Mouse (Mus musculus) kidney, adult 2 months (tissue): ENCODE data around the gene Tex48. TPM values are rescaled to one million over a fixed set of nuclear protein-coding genes. Genes with fewer than 3 reads are reported as not detected.

Source experiments
- DNase-seq: peaks from one replicate; pipeline ENCODE4 v3.0.0; 2021
- H3K27ac ChIP-seq: fragments of 200-500 bp; 2 replicates; pipeline ENCODE4 v1.5.1; 2012; ENCODE audit warnings: low read depth, low read length, control low read depth, inconsistent platforms; ENCODE audit not compliant: insufficient read depth
- H3K27me3 ChIP-seq: fragments of 200-500 bp; replicated peaks from 2 replicates; pipeline ENCODE4 v1.6.1; 2012; ENCODE audit warnings: mild to moderate bottlenecking, moderate library complexity, low read length, inconsistent platforms; ENCODE audit not compliant: control insufficient read depth, insufficient read depth
- H3K36me3 ChIP-seq: fragments of 200-500 bp; 2 replicates; pipeline ENCODE4 v1.6.1; 2012; ENCODE audit warnings: mild to moderate bottlenecking, moderate library complexity, low read length, inconsistent platforms; ENCODE audit not compliant: control insufficient read depth, insufficient read depth
- H3K4me1 ChIP-seq: fragments of 200-500 bp; 2 replicates; pipeline ENCODE4 v1.6.1; 2011; ENCODE audit warnings: low read length; ENCODE audit not compliant: control insufficient read depth, insufficient read depth
- H3K4me3 ChIP-seq: fragments of 200-500 bp; 2 replicates; pipeline ENCODE4 v1.5.1; 2011; ENCODE audit warnings: mild to moderate bottlenecking, low read depth, low read length, control low read depth; ENCODE audit not compliant: insufficient read depth
- CTCF ChIP-seq: fragments of 200-500 bp; conservative IDR thresholded peaks from 2 replicates; pipeline ENCODE4 v1.5.1; 2011; ENCODE audit warnings: low read depth, mild to moderate bottlenecking, control low read depth, low read length, moderate library complexity, mixed read lengths; ENCODE audit not compliant: insufficient read depth, insufficient read length
- POLR2A ChIP-seq: fragments of 200-500 bp; IDR thresholded peaks from one replicate; pipeline ENCODE4 v1.6.1; 2011; ENCODE audit warnings: low read depth, low read length, control low read depth
- WGBS: fragments of 180-500 bp; shearing (Covaris S2); methylation state at CpG from one replicate; pipeline ENCODE4 v1.1.7; 2018; 5-methylcytosine and 5-hydroxymethylcytosine counted together
- polyA plus RNA-seq: library from polyadenylated mRNA; depleted of rRNA; stranded (reverse); fragments of >200 nt; gene quantifications from 2 replicates; pipeline ENCODE4 v1.2.3, GENCODE M21; 2012

Gene Tex48
- polyA plus RNA-seq, 1 experiment, result not detected

DNA sequence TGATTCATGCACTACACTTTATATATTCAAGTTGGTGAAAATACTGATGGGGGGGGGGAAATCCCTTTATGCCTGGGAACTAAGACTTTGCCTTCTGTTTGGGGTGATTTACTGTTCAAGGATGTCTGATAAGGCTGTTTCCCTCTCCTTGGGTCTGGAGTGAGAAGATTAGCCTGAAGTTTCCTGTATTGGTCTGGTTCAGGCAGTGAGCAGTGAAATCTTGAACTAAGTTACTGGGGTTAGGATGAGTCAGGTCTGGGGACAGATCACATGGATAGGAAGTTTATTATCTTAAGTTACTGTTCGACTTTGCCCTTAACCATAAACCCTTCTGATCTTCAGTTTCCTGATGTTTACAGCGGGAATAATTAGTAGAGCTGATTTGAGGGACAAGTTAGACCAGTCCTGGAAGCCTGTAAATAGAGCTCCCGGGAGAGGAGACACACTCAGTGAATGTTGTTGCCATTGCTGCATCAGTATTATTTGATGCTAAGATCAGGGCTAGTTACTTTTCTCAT lies 3.4 kb upstream of the Tex48 start:
- Histone ChIP-seq H3K36me3 (no peaks in the 10 kb centered on the region), H3K27me3 (no peaks in the 10 kb centered on the region), H3K27ac (no peak overlapping the region), H3K4me1 (no peaks in the 10 kb centered on the region), H3K4me3 (no peak overlapping the region)
- 37% methylated on average over 3 of the region's 3 CpGs for WGBS
- TF ChIP-seq CTCF (no peak), POLR2A (no peak)
- DNase-seq, result no peak

DNA sequence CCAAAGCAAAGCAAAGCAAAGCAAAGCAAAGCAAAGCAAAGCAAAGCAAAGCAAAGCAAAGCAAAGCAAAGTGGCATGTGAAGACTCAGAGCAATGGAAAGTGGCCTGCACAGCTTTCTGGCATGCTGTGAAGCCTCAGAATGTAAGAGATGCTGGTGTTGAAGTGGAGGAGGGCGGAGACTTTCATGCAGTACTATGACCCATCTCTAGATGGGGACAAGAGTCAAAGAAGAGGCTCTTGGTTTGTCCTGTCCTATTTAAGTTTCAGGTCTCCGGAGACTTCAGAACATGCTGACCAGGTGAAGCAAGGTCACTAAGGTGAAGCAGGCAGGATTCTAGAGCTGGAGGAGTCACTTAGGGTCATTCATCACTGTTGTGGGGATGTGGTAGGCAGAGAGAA lies 367 bp downstream of the Tex48 start:
- no peaks in the 10 kb centered on the region for H3K36me3 ChIP-seq
- no peak for DNase-seq
- WGBS, result 70% methylated on average over 2 of the region's 2 CpGs
- no peak overlapping the region for H3K27ac ChIP-seq
- no peaks in the 10 kb centered on the region for H3K27me3 ChIP-seq
- TF ChIP-seq POLR2A (no peak), CTCF (no peak)
- H3K4me3 ChIP-seq, result no peak overlapping the region
- no peaks in the 10 kb centered on the region for H3K4me1 ChIP-seq

DNA sequence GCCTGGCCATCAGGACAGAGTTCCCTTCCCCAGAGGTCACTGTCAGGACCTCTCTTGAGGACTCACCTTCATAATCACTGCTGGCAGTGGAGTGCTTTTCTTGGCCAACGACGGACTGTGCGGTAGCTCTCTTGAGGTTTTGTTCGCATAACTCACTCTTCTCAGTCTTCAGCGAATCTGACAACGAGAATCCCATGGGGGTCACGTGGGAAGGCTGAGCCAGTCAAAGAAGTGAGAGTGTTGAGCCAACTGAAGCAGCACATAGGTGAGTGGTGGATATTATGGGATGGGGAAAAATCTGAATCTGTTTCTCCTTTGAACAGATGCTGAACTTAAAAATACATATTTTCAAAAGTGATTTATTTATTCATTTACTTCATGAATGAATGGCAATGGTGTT lies 13.8 kb downstream of the Tex48 start:
- no peak for TF ChIP-seq CTCF
- no peak for TF ChIP-seq POLR2A
- DNase-seq, result no peak
- 72% methylated on average over 7 of the region's 7 CpGs for WGBS
- Histone ChIP-seq H3K4me3 (no peak overlapping the region), H3K27ac (no peak overlapping the region), H3K4me1 (no peaks in the 10 kb centered on the region), H3K27me3 (no peaks in the 10 kb centered on the region), H3K36me3 (no peaks in the 10 kb centered on the region)

DNA sequence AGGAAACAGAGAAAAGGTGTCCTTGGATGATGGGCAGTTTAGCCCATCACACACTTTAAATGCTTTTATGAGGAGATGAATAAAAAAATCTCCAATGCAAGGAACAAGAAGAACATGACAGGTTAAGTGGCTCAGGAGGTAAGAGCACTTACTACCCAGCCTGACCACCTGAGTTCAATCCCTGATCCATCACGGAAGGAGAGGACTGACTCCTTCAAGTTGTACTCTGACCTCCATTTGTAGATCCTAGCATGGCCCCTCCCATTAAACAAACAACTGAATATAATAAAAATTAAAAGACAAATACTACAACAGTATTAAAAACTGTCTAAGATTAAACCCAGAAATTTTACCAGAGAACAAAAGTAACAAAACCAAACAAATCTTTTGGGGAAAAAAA lies 16.3 kb downstream of the Tex48 start:
- Histone ChIP-seq H3K4me3 (no peak overlapping the region), H3K27ac (no peak overlapping the region), H3K4me1 (no peaks in the 10 kb centered on the region), H3K27me3 (no peaks in the 10 kb centered on the region), H3K36me3 (no peaks in the 10 kb centered on the region)
- 41% methylated on average over 1 of the region's 1 CpGs for WGBS
- no peak for TF ChIP-seq POLR2A
- TF ChIP-seq CTCF, result no peak
- no peak for DNase-seq

DNA sequence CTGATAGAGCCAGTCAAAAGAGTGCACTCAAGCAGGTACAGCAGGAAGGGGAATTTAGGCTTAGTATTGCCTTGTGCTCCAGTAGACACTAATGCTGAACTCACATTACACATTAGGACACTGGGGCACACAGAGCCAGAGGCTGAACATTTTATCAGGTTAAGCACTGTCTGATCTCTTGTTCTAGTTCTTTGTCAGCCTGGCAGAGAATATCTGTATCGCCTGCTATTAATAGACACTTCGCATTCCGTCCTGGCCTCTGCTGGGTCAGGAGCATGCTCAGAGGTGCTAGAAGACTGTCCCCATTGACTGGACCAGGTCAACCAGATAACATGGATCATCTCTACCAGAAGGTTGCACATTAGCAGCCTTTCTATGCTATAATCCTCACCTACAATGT lies 16.7 kb downstream of the Tex48 start:
- no peak overlapping the region for H3K27ac ChIP-seq
- H3K4me1 ChIP-seq, result no peaks in the 10 kb centered on the region
- no peak for TF ChIP-seq CTCF
- TF ChIP-seq POLR2A, result no peak
- no peaks in the 10 kb centered on the region for H3K36me3 ChIP-seq
- 90% methylated on average over 3 of the region's 3 CpGs for WGBS
- DNase-seq, result no peak
- H3K4me3 ChIP-seq, result no peak overlapping the region
- H3K27me3 ChIP-seq, result no peaks in the 10 kb centered on the region

DNA sequence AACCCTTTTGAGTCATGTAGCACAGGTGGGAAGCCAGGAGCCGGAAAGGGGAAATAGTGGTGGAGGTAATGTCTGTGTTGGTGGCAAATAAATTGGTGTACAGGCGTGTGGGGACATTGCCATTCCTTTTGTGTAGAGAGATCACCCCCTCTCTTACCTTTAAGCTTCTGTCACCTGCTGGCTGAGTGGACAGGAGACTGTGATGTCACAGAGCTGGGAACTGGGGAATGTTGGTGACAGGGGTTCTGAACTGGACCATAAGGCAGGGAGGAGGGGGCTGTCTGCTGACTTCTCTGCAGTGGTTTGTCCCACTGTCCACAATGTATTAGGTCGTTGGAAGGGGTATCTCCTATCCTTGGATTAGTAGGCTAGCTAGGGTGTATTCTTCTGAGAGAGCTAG lies 17.3 kb downstream of the Tex48 start, which contains the start of gene Gm11213:
Gene Gm11213, minus strand, starts transcription at position 317 of the 400 bp plus-strand sequence.
- Histone ChIP-seq H3K27ac (no peak within 1 kb of the TSS), H3K4me1 (no peaks in the 10 kb centered on the region), H3K36me3 (no peaks in the 10 kb centered on the region), H3K27me3 (no peaks in the 10 kb centered on the region), H3K4me3 (no peak within 1 kb of the TSS)
- no peak for DNase-seq
- TF ChIP-seq POLR2A, result no peak
- no peak for TF ChIP-seq CTCF
- 77% methylated on average over 3 of the region's 3 CpGs for WGBS

DNA sequence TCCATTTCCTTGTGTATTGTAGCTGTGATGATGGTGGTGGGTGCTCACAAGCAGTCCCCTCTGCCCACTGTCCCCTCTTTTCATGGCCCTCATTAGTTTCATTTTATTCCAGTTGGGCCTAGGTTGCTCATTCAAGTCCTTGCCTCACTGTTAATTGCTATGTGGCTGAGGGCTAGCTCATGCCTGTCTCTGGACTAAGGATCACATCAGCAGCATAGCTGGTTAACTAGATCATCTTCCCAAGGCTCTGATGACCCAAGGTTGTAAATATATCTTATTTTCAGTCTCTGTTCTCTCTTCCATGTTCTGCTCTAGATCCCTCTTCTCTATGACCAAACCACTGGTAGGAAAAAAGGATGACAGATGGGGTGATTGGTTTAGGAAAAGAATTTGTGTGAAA lies 21.0 kb downstream of the Tex48 start:
- Histone ChIP-seq H3K4me1 (no peaks in the 10 kb centered on the region), H3K27ac (no peak overlapping the region), H3K36me3 (no peaks in the 10 kb centered on the region), H3K4me3 (no peak overlapping the region), H3K27me3 (no peaks in the 10 kb centered on the region)
- no peak for TF ChIP-seq POLR2A
- DNase-seq, result no peak

- H3K4me1 ChIP-seq, result no peaks in the 10 kb centered on the region
- H3K4me3 ChIP-seq, result no peak overlapping the region
- no peaks in the 10 kb centered on the region for H3K27me3 ChIP-seq
- DNase-seq, result peak; percentile 77
- H3K36me3 ChIP-seq, result no peaks in the 10 kb centered on the region
- no peak overlapping the region for H3K27ac ChIP-seq
- 45% methylated on average over 6 of the region's 6 CpGs for WGBS
- no peak for TF ChIP-seq CTCF
- no peak for TF ChIP-seq POLR2A
Observed at GRCm38 (mm10) chr4:63600786-63601185, 21.4 kb downstream of the Tex48 start.
